Mouse (Mus musculus) kidney, postnatal 36 days (tissue): ENCODE data around the gene P3h4.

Source experiments
- DNase-seq, 2 experiments: peaks; one replicate each; pipeline ENCODE4 v3.0.0; 2021 to 2022; ENCODE audit warnings: mixed read lengths in 2 of 2

Gene P3h4

GRCm38 (mm10) chr11:100414021-100414913 is at the start of gene P3h4:
TSS of gene P3h4 (minus strand) at chr11:100414836.
- peak; percentile 81 to 90 for DNase-seq

GRCm38 (mm10) chr11:100462699-100463098 is 48.1 kb upstream of the P3h4 start:
- DNase-seq: no peak

DNA sequence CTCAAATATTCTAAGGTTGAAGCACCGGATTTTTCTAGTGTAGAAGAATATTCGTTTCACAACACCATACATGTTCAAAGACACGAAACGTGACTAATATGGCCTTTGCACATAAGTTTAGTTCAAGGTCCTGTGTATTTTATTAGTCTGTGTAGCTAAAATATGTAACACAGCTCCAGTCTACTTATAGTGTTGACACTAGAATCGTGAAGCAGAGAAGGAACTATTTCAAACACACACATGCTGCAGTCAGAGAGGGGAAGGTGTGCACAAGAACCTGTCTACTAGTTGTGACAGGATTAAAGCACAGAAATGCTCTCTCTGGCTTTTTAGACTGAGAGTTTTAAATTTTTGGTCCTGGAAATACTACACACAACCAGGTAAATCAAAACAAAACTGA is 43.1 kb upstream of the P3h4 start:
- no peak for DNase-seq

DNA sequence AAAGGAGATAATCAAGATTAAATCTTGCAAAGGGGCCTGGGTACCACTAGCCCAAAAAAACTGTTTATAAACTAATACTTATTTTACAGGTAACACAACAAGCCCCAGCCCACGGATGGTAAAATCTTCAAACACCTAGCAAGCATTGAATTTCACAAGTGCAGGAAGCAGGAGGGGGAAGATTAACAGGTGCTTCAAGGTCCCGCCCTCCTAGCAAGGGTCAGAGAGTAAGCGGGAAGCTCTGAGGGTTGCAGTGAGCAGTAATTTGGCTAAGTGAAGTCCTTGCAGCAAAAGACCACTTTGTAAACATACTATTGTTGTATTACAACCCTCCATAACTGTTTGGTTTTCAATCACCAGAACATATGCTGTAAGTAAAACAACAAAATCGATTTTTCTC is 42.6 kb upstream of the P3h4 start:
- DNase-seq: no peak

- peak; percentile 51 to 62 for DNase-seq
These were observed 28.0 kb upstream of the P3h4 start for GRCm38 (mm10) chr11:100442625-100443024.

GRCm38 (mm10) chr11:100441797-100442196 is 27.2 kb upstream of the P3h4 start, which contains the start of the genes Nt5c3b and Klhl10:
TSS of gene Nt5c3b (minus strand) at chr11:100441808.
TSS of gene Klhl10 (plus strand) at chr11:100441917.
- no peak for DNase-seq

- DNase-seq: peak; percentile 84 to 90
These were observed 26.3 kb upstream of the P3h4 start for GRCm38 (mm10) chr11:100440691-100441522.

DNA sequence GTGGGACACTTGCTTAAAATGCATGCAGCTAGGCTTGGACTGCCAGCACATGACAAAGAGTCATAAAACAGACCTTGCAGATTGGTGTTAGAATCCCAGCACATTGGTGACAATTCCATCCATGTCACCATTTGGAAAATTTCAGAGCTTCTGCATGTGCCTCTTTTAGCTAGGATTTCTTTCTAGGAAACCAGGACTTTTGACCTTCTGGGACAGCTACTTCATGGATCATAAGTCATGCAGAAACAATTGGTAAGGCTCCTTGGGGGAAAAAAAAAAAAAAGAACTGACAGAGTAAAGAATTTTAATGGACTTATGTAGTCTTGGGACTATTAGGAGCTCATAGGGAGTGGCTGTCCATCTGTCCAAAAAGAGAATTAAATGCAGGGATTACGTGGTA is 23.3 kb upstream of the P3h4 start:
- peak in 1 of 2 experiments; percentile 35 for DNase-seq

- DNase-seq: no peak
These were observed 21.1 kb upstream of the P3h4 start for GRCm38 (mm10) chr11:100435678-100436246.

DNA sequence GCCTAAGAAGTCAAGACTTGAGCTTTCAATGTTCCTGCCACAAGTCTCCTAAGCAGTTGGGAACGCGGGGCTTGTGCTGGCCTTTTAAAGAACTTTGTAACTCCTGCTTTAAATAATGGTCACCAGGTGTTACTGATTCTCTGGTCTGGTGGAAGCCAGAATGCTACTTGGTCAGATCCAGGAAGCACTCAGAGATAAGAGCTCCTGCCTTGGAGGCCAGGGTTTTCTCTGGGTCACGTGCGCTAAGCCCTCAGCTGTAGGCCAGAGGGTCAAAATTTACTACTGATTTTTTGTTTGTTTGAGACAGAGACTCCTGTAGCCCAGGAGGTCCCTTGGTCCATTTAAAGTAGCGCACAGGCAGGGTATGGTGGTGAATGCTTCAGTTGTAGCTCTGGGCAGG is 17.4 kb upstream of the P3h4 start:
- DNase-seq: no peak

DNA sequence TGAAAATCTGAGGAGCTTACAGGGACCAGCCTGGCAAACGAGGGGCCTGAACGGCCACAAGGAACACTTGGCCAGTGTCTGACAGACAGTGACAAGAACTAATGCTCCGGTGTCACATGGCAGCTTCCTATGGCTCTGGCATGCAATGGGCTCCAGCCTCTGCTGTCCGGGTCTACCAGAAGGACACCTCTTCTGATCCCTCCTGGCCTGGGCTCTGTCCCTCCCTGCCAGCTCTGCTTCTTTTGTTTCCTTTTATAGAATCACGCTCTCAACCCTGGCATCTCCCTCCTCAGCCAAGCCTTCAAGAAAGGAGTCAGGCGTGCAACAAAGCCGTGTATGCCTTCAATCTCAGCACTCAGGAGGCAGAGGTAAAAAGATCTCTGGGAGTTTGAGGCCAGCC is 15.4 kb upstream of the P3h4 start:
- no peak for DNase-seq

GRCm38 (mm10) chr11:100428612-100429199 is 14.1 kb upstream of the P3h4 start:
- peak; percentile 25 to 29 for DNase-seq

GRCm38 (mm10) chr11:100426820-100427219 is 12.2 kb upstream of the P3h4 start:
- no peak for DNase-seq

DNA sequence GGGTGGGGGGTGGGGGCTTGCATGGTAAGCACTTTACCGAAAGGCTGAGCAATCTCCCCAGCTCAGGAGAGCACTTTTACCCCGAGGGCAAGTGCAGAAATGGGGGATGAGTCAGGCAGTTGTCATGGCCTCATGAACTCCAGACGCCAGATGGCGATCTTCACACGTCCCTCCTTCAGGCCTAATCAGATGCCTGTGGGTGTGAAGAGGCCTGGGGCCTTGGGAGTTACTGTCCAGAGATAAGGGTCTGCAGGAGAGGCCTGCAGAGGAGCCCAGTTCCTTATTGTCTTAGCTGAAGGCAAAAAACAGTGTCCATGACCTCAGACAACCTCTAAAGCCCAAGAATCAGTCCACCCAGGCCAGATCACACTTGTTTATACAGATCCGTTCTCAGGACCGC is 11.2 kb upstream of the P3h4 start:
- peak; percentile 75 to 88 for DNase-seq

- DNase-seq: no peak
These were observed 9.2 kb upstream of the P3h4 start for GRCm38 (mm10) chr11:100423836-100424235.

GRCm38 (mm10) chr11:100421537-100421936 is 6.9 kb upstream of the P3h4 start:
- DNase-seq: no peak

DNA sequence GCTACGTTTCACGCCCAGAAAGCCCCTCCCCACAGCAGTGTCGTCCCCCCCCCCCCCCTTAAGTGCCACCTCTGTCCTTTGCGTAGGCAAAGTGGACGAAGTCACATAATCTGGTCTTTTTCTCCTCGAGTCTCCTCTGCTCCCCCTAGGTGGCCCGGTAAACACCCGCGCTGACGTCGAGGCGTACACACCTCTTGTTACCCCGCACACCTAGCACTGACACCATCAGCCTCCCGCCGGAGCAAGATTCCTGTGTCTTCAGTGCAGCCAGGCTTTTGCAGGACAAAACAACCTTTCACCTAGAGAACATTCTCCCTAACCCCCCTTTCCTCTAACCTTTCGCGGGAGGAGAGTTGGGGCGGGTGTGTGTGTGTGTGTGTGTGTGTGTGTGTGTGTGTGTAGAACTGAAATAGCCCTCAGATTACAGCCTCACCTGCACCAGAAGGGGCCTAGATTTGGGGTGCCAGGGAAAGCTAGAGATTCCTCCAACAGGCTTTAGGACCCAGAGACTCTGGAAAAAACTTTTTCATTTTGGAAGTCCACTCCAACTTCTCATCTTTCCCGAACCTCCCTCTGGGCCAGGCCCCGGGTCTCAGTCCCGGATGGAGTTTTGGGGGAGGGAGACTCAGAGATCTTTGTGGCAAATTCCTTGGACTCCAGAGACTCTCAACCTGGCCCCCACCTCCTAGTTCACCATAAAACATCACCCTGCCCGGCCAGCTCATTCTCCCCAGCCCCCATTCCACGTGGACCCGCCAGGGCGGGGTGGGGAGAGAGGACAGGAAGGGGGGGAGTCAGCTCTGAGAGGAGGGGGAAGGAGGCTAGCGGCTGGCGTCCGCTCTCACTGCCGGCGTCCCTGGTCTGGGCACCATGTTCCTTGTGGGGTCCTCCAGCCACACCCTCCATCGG is 532 bp upstream of the P3h4 start, which contains the start of gene Fkbp10:
Gene Fkbp10, plus strand, starts transcription at position 784 of the 909 bp plus-strand sequence.
- peak; percentile 29 to 55 for DNase-seq

DNA sequence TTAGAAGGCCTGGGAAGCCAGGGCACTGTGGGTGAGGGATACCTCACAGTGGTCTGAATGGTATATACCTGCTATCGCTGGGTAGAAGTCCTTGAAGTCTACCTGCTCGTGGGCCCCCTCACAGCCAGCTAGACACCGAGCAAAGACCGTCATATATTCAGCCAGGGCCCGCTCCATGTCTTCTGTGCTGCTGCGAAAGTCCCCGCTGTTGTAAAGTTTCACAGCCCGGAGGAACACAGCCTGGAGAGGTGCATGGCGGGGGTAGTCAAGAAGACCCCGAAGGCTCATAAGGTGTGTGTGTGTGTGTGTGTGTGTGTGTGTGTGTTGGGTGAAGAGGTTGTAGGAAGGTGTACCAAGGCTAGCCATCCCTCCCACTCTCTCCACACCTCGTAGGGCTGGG is 1.1 kb downstream of the P3h4 start:
- DNase-seq: no peak

DNA sequence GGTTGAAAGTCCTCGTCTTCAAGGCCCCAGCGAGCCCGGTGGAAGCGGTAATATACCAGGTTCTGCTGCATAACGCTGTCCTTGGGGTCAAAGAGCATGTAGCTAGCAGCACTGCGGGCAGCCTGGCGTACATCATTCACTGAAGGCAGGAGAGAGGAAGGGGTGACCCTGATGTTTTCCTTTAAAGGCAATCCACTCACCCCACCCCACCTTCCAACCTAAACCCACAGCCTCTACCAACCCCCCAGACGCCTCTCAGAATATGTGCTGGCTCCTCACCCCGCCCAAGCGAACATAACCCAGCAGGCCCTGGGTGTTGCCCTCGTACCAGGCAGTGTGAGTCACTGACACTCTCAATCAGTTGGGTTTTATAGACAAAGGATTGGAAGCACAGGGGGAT is 2.9 kb downstream of the P3h4 start:
- DNase-seq: peak in 1 of 2 experiments; percentile 32

GRCm38 (mm10) chr11:100409686-100410085 is 5.0 kb downstream of the P3h4 start:
- no peak for DNase-seq

GRCm38 (mm10) chr11:100408835-100409462 is 5.7 kb downstream of the P3h4 start:
- DNase-seq: no peak
